Mouse (Mus musculus): ENCODE measurements at regions not wholly inside any gene's neighbourhood (a gene's known extent, or its start where the extent isn't known, plus 50 kb on each side); places are given as distances from the start of the nearest gene placed in this dataset.

DNA sequence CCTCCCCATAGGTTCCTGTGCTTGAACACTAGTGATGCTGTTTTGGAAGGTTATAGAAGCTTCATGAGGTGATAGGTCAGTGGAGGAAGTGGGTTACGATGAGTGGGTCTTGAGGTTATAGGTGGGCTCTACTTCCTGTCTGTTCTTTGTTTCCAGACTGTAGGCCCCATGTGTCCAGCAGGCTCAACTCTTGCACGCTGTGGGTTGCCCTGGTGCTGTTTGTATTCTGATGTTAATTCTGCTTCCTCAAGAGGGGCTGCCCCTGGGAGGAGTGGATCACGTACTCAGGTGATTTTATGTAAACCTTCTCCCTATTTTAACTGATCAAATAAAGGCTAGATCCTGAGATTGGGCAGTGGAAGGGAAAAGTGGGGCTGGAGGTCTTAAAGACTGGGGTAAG, 60.4 kb upstream of the Rap1gds1 start:
- Histone ChIP-seq H3K4me3 (no peak overlapping the region), H3K27ac (no peak overlapping the region)
- no peak for DNase-seq (ENCODE audit: extremely low spot score in 1 of 2, low spot score in 2 of 2)
- intact Hi-C loops (cut with DNase I): no loop called here
- TF ChIP-seq CTCF (IDR thresholded peaks at IDR 0.05): no peak

DNA sequence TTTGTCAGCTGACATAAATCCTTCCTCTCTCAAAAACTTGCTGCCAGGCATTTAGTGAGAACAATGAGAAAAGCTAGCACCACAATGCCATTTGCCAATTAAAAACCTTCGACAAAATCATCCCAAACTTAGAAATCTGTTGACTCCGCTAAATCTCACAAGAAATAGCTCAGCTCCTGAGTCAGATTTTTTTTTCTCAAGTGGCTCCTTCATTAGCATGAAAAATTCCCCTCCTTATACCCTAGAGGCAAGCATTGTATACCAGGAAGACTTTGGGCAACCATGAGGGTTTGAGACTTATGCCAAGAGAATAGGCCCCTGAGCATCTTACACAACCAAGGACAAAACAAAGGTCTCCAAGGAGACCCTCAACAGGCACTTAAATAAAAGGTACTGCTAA, 61.0 kb upstream of the Rap1gds1 start:
- intact Hi-C loops (cut with DNase I): no loop called here
- Histone ChIP-seq H3K4me3 (no peak overlapping the region), H3K27ac (no peak overlapping the region)
- TF ChIP-seq CTCF (IDR thresholded peaks at IDR 0.05): no peak
- DNase-seq (ENCODE audit: extremely low spot score in 1 of 2, low spot score in 2 of 2): no peak

DNA sequence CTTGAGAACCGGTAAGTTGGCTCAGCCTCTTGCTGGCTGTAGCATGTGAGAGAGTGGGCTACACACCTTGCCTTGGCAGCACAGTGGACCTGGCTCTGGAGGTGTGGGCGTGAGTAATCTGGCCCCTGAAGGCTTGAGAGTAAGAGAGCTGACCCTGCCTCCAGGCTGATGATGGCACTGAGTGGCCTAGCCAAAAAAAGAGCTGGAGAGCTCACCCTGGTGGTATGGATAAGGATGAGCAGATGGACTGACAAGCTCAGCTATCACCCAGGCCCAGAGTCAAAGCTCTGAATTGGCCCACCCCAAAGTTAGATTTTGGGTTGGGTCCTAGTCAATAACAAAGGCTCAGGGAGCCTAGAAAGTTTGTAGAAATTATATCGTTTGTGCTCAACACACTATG, 52.8 kb upstream of the Stpg2 start:
- no peak overlapping the region for H3K27ac ChIP-seq
- DNase-seq (ENCODE audit: extremely low spot score in 1 of 2, low spot score in 2 of 2): no peak
- intact Hi-C loops (cut with DNase I): no loop called here
- TF ChIP-seq CTCF (IDR thresholded peaks at IDR 0.05): peak; percentile 42
- H3K4me3 ChIP-seq: no peak overlapping the region

DNA sequence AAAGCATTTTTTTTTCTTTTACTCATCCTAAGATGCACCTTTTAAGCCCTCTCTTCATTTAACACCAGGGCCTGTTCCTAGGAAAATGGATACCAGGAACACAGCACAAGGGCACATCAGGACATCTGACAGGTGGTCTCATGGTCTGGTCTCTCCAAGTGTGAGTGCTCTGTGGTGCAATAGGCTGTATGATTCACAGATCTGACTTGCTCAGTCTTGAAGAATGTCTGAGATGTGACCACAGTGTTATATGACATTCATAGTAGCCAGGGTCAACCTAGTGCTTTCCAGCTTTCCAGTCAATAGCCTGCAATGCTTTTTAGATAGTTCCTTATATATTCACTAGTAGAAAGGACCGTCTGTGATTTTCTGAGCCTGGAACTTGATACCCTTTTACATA, 51.2 kb upstream of the Stpg2 start:
- Histone ChIP-seq H3K27ac (no peak overlapping the region), H3K4me3 (no peak overlapping the region)
- no peak for TF ChIP-seq CTCF (IDR thresholded peaks at IDR 0.05)
- DNase-seq (ENCODE audit: extremely low spot score in 1 of 2, low spot score in 2 of 2): no peak
- intact Hi-C loops (cut with DNase I): no loop called here
